Mouse (Mus musculus) brain, embryonic 14.5 days (tissue): ENCODE measurements around the gene Sorcs3. TPM values are rescaled to one million over a fixed set of nuclear protein-coding genes. Genes with fewer than 3 reads are reported as not detected.

Experiments used
- DNase-seq: peaks from one replicate; pipeline ENCODE4 v3.0.0-alpha.2; 2011; ENCODE audit warnings: low read depth
- CTCF ChIP-seq: fragments of 200-500 bp; IDR thresholded peaks from 2 replicates; pipeline ENCODE4 v1.5.1; 2012; ENCODE audit warnings: inconsistent platforms, mild to moderate bottlenecking, moderate library complexity, borderline replicate concordance; ENCODE audit not compliant: insufficient read depth, insufficient read length; ENCODE audit errors: extremely low read depth
- POLR2A ChIP-seq: fragments of 200-500 bp; IDR thresholded peaks from 2 replicates; pipeline ENCODE4 v1.6.1; 2012; ENCODE audit warnings: mild to moderate bottlenecking, inconsistent platforms, borderline replicate concordance; ENCODE audit not compliant: poor library complexity, insufficient read depth, insufficient read length, severe bottlenecking; ENCODE audit errors: extremely low read depth
- polyA plus RNA-seq: library from polyadenylated mRNA; depleted of rRNA; stranded (reverse); fragments of >200 nt; gene quantifications from 2 replicates; pipeline ENCODE4 v1.2.3, GENCODE M21; 2012

Sorcs3 gene
- polyA plus RNA-seq, 1 experiment: 14.6 TPM

DNA sequence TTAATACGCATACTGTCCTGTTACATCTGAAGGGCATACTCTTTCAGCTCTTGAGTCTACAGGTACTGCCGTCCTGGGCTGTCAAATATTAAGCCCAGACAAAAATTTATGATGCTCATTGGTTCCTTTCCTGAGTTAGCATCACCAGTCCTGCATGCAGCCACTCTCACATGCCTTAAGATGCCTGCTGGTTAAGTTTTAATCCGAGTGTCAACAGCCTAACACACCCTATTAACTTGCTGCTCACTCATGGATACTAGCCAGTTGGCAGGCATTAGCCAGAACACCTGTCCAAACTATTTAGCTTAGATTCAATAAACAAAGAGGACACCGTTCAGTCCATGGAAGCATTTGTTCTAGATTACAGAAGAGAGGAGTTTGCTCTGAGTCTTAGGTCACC, 202.4 kb downstream of the Sorcs3 start:
- no peak for TF ChIP-seq POLR2A
- no peak for TF ChIP-seq CTCF
- DNase-seq: no peak

DNA sequence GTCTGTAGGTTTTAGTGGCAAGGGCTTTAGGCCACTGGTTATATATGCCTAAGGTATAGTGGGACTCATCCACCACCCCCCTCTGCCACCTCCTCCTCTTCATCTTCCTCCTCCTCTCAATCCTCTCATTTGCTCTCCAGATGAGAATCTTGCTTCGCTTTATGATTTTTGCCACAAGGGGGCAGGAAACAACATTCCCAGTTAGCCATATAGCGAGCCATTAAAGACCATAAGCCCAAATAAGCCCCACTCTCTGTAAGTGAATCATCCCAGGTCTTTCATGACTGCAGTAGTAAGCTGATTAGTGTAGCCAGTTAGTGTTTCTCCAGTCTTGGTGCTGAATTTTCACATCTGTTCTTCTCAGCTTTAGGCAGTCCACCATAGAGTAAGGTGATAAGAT, 205.5 kb downstream of the Sorcs3 start:
- TF ChIP-seq POLR2A: no peak
- TF ChIP-seq CTCF: peak; percentile 34; the same call in 1 of the 2 replicates
- DNase-seq: peak; percentile 40

DNA sequence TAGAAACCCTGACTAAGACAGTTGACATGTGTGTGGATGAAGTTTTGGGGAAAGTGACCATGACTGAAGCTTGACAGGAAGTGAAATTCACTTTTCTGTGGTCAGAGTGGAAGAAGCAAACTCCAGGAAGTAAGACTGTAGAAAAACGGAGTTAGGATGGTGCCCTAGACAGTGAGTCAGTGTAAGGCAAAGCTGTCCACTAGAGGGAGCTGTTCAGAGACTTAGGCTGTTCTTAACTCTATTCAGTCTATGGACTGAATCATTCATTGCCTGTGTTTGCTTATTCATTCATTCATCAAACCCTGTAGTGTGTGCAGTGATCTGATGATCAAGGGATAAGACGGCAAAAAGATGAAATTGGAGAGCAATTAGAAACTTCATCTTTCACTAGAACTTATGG, 208.0 kb downstream of the Sorcs3 start:
- peak; percentile 48 for DNase-seq
- TF ChIP-seq POLR2A (no peak), CTCF (peak; percentile 52; the same call in 1 of the 2 replicates)

DNA sequence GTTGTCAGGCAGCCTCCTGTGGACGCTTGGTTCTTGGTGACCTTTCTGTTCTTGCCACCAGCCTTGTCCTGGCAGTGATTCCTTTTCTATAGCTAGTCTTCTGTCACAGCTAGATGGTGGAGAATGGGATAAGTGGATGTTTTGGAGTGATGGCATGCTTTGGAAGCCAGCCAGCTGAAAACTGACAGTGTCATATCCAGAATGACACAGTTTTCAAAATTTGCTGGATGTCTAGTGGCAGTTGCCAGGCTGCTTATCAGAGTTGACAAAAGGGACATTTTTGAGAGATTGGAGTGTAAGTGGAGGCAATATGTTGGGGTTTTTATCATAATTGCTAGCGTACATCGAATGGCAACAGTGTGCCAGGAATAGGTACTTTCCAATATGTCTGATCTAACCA, 212.5 kb downstream of the Sorcs3 start:
- DNase-seq: peak; percentile 60
- TF ChIP-seq POLR2A (no peak), CTCF (no peak)

DNA sequence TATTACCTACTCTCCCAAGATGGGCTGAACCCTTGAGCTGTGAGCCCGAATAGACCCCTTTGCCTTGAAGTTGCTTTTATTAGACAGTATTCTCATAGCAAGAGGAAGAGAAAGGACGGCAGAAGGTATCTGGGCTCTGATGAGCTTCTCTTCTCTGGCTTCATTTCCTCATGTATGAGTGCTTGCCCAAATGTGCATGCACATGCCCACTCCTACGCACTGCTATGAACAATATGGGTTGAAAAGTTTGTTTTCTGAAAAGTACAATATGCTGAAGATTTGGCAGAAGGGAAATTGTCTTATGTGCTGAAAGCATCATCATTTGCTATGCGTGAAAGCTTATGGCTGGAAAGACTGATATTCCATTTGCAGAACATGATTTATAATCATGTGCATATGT, 223.4 kb downstream of the Sorcs3 start:
- DNase-seq: no peak
- TF ChIP-seq CTCF: no peak
- TF ChIP-seq POLR2A: no peak

DNA sequence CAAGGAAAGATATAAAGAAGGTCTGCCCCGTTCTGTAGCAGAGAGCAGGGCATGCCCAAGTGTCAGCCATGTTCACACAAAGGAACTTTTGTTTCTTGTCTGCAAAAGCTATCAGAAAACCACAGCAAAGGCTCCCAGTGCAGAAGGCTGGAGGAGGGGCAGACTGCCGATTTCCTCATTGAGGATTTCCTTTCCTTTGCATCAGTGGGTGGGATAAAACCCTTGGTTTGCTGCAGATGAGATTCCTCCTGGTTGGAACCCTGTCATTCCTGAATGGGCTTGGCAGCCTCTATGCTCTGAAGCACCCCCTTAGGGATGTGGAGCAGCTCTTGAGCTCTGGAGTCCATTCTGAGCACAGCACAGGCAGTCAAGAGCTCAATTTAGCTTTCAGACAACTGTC, 223.9 kb downstream of the Sorcs3 start:
- peak; percentile 55 for DNase-seq
- TF ChIP-seq CTCF (no peak), POLR2A (no peak)

DNA sequence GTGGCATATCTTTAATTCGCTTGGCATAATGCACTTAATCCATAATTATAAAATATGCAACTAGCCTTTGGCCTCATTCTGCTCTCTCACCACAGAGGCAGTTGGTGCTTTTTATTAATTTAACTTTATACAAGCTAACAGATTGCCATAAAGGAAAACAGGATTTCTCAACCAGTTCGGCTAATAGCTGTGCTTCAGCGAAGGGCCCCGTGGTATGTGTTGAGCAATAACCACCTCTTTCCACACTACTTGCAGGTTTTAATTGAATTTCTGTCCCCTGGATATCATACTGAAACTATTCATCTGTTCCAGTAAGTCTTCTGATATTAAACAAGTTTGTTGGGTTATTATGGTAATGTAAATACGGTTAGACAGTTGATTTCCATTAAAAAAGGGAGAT, 224.5 kb downstream of the Sorcs3 start:
- no peak for DNase-seq
- TF ChIP-seq CTCF (no peak), POLR2A (no peak)

DNA sequence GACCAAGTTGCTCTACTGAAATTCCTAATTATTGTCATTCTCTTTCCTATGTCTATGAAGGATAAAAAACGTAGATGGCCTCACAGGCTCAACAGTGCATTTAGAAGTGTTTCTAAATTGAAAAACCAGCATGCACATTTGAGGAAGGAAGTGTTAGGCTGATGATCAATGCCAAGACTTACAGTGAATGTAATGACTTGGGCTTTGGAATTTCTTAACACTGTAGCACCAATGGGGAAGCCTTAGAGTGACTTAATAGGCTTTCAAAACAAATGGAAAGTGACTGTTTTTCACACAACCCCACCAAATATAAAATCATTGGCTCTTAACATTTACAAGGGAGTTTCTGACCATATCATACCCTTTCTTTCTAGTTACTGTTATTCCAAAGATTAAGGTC, 232.6 kb downstream of the Sorcs3 start:
- TF ChIP-seq POLR2A: no peak
- TF ChIP-seq CTCF: no peak
- no peak for DNase-seq

DNA sequence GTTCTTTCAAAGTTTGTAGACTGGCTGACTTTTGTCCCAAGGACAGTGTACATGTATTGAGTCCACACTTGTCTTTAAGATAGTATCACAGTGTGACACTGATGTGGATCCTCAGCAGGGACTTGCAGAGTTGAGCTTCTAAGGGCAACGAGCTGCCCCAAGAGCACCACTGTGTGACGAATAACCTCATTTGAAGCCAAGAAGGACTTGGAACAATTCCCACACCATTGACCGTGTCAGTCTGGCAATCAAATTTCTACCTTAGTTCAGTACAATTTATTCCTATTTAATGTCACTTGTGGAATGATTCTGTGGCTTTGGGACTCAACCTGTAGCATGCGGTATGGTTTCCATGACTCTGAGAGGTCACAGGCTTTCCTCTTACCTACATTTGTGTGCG, 255.3 kb downstream of the Sorcs3 start:
- no peak for DNase-seq
- TF ChIP-seq POLR2A (no peak), CTCF (no peak)

DNA sequence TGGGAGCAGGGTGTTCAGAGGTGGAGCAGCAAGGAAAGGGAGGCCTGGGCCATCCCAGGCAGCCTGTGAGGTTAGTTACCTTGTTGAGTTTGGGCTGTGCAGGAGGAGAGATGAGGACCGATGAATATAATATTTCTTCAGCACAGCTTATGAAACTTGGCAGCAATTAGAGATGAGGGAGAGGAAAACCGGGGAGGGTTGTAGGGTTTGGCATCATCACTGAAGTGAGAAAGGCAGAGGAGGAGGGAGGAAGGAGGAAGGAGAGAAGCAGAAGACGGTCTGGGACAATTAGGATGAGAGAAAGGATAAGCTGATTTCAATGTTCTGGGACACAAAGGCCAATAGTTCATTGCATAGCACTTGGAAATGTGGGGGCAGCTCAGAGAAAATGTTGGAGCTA, 256.6 kb downstream of the Sorcs3 start:
- TF ChIP-seq POLR2A: no peak
- no peak for TF ChIP-seq CTCF
- peak; percentile 17 for DNase-seq

DNA sequence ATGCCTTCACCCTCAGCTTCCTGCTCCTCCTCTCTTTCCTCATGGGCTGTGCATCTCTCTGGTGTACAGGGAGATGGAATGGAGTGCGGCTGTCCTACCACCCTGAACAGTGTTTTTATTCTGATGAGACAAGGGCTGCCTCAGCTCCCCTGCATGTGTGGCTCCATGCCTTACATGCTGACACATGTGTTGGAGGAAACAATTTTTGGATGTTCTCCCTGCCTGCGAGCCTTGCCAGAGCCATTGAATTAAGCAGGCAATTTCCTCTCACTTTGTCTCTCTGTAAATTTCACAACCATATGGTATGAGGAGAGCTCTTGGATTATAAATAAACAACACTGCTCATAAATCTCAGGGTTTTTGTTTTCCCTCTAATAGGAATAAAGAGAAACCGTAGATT, 257.7 kb downstream of the Sorcs3 start:
- DNase-seq: peak; percentile 78
- TF ChIP-seq POLR2A (no peak), CTCF (no peak)

DNA sequence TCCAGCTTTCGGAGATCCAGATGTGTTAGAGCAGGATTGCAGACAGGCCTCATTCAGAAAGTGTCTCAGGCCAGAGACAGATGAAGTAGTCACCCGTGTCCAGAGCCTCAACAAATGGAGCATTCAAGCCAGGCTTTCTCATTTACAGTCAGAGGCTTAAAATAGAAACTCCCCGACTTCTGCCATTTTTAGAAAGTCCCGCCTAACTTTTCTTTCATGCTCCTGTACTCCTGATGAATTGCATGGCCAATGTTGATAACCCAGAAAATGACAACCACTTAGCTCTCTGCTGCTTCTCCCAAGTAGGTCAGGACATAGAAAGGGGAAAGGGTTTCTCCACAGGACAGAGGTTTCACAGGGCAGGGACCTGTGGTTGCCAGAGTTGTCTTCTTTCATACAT, 261.6 kb downstream of the Sorcs3 start:
- no peak for TF ChIP-seq CTCF

DNA sequence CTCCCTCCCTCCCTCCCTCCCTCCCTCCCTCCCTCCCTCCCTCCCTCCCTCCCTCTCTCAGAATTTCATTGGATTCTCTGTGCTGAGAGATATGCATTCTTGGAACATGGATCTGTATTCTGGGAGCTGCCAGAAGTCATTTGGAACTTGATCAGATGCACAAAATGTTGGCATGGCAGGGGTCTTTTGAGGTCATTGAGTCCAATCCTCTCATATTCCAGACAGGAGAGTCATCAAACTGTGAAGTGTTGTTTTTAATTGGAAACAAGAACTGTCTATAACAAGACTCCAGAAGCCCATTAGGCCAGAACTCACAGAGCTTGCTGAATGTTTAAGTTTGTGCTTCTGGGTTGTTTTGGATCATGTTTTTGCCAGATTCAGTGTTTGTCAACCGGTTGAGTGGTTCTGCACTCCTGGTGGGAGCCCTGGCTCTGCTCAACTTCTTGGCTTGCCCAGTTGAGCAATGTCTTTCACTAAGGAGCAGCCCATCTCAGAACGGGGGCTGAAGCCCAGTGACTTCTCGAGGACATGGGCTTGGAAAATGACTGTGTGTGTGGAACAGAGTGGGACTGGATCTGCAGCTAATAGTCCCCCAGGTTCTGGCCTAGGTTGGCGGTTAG, 264.1 kb downstream of the Sorcs3 start:
- TF ChIP-seq POLR2A: no peak
- TF ChIP-seq CTCF: no peak
- no peak for DNase-seq

More for the DNA sequence above, 261.6 kb downstream of the Sorcs3 start:
- no peak for DNase-seq

DNA sequence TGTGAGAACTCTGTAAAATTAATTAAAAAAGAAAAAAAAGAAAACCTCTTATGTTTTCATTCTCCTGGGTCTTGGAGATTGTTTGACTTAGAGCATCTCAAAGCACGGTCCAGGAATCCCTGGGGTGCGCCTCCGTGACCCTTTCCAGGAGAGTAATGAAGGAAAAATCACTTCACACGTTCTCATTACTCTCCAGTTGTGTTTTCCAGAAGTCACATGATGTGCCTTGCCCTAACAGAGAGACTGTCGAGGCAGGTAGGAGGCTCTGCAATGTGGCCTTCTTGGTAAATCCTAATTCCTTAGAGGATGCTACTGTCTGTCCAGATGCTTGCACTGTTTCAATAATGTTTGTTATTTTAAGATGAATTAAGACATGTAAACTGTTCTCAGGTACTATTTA, 266.1 kb downstream of the Sorcs3 start:
- no peak for TF ChIP-seq CTCF
- no peak for DNase-seq
